Mouse (Mus musculus) embryonic facial prominence, embryonic 14.5 days (tissue): ENCODE results near the gene Mesd. TPM values are rescaled to one million over a fixed set of nuclear protein-coding genes. Genes with fewer than 3 reads are reported as not detected.

ENCODE experiments used
- ATAC-seq: fragments of 200-750 bp; cut with Nextera tagmentation; 2 replicates; pipeline ENCODE4 v1.8.0; 2017; ENCODE audit warnings: low read depth, moderate number of reproducible peaks, moderate TSS enrichment
- DNase-seq: peaks from one replicate; pipeline ENCODE4 v3.0.0-alpha.2; 2015; ENCODE audit warnings: low spot score
- H3K27ac ChIP-seq: fragments of 300-500 bp; sonication (generic); replicated peaks from 2 replicates; pipeline ENCODE4 v1.5.1; 2014; ENCODE audit warnings: low read depth, mild to moderate bottlenecking, low read length, moderate library complexity
- H3K27me3 ChIP-seq: fragments of 300-500 bp; sonication (generic); replicated peaks from 2 replicates; pipeline ENCODE4 v1.6.1; 2014; ENCODE audit warnings: low read length; ENCODE audit not compliant: control insufficient read depth, insufficient read depth
- H3K36me3 ChIP-seq: fragments of 300-500 bp; sonication (generic); 2 replicates; pipeline ENCODE4 v1.6.1; 2014; ENCODE audit warnings: low read length, mixed read lengths; ENCODE audit not compliant: control insufficient read depth, insufficient read depth
- H3K4me1 ChIP-seq: fragments of 300-500 bp; sonication (generic); 2 replicates; pipeline ENCODE4 v1.6.1; 2014; ENCODE audit warnings: antibody characterized with exemption, low read length; ENCODE audit not compliant: control insufficient read depth, insufficient read depth
- H3K4me2 ChIP-seq: fragments of 300-500 bp; sonication (generic); 2 replicates; pipeline ENCODE4 v1.6.1; 2014; ENCODE audit warnings: low read depth, mild to moderate bottlenecking, low read length, moderate library complexity, mixed read lengths
- H3K4me3 ChIP-seq: fragments of 300-500 bp; sonication (generic); 2 replicates; pipeline ENCODE4 v1.5.1; 2014; ENCODE audit warnings: low read depth, mild to moderate bottlenecking, low read length
- H3K9ac ChIP-seq: fragments of 300-500 bp; sonication (generic); 2 replicates; pipeline ENCODE4 v1.6.1; 2014; ENCODE audit warnings: low read depth, mild to moderate bottlenecking, low read length, moderate library complexity, mixed read lengths
- H3K9me3 ChIP-seq: fragments of 300-500 bp; sonication (generic); 2 replicates; pipeline ENCODE4 v1.6.1; 2016; ENCODE audit warnings: low read length; ENCODE audit not compliant: control insufficient read depth
- WGBS: fragments of 180-500 bp; shearing (Covaris S2); extraction: QIAGEN DNeasy Blood & Tissue Kit; methylation state at CpG from one replicate; pipeline ENCODE4 v1.1.7; 2014; 5-methylcytosine and 5-hydroxymethylcytosine counted together
- polyA plus RNA-seq: library from polyadenylated mRNA; unstranded; fragments of >200 nt; fragmentation: Nextera tagmentation; extraction: Ambion mirVana; gene quantifications from 2 replicates; pipeline ENCODE4 v1.2.1, GENCODE M21; 2014

The Mesd gene
- polyA plus RNA-seq, 1 experiment from 2014 or later, result 84.2 TPM

- Histone ChIP-seq H3K4me3 (no peak overlapping the region), H3K9ac (no peak overlapping the region), H3K27me3 (no peaks in the 10 kb centered on the region), H3K4me2 (no peak overlapping the region), H3K27ac (no peak overlapping the region), H3K9me3 (no peaks in the 10 kb centered on the region), H3K4me1 (peaks cover 7% of the 10 kb centered on the region; the same call in 1 of the 2 replicates), H3K36me3 (peaks cover 65% of the 10 kb centered on the region)
- no peak for DNase-seq
- WGBS, result 94% methylated on average over 11 of the region's 11 CpGs
- ATAC-seq, result no peak
These were observed 14.0 kb downstream of the Mesd start for GRCm38 (mm10) chr7:83898267-83898666.

GRCm38 (mm10) chr7:83900519-83900918 lies 16.3 kb downstream of the Mesd start:
- ATAC-seq (no peak), DNase-seq (no peak)
- Histone ChIP-seq H3K4me2 (no peak overlapping the region), H3K4me3 (no peak overlapping the region), H3K27me3 (no peaks in the 10 kb centered on the region), H3K9me3 (no peaks in the 10 kb centered on the region), H3K36me3 (peaks cover 53% of the 10 kb centered on the region), H3K27ac (no peak overlapping the region), H3K4me1 (no peaks in the 10 kb centered on the region), H3K9ac (no peak overlapping the region)
- WGBS, result 76% methylated on average over 3 of the region's 3 CpGs

GRCm38 (mm10) chr7:83901425-83901824 lies 17.2 kb downstream of the Mesd start:
- Histone ChIP-seq H3K27ac (no peak overlapping the region), H3K27me3 (no peaks in the 10 kb centered on the region), H3K4me1 (no peaks in the 10 kb centered on the region), H3K36me3 (peaks cover 44% of the 10 kb centered on the region), H3K9ac (no peak overlapping the region), H3K4me2 (no peak overlapping the region), H3K4me3 (no peak overlapping the region), H3K9me3 (peaks cover 6% of the 10 kb centered on the region)
- ATAC-seq (no peak), DNase-seq (no peak)
- 76% methylated on average over 4 of the region's 4 CpGs for WGBS

- Histone ChIP-seq H3K27me3 (no peaks in the 10 kb centered on the region), H3K27ac (no peak overlapping the region), H3K9me3 (peaks cover 9% of the 10 kb centered on the region), H3K4me1 (no peaks in the 10 kb centered on the region), H3K36me3 (peaks cover 36% of the 10 kb centered on the region), H3K4me3 (no peak overlapping the region), H3K4me2 (no peak overlapping the region), H3K9ac (no peak overlapping the region)
- WGBS, result 74% methylated on average over 5 of the region's 5 CpGs
- ATAC-seq, result no peak
- DNase-seq, result no peak
These were observed 18.3 kb downstream of the Mesd start for GRCm38 (mm10) chr7:83902296-83903145.

GRCm38 (mm10) chr7:83904831-83905230 lies 20.6 kb downstream of the Mesd start:
- WGBS, result 90% methylated on average over 3 of the region's 3 CpGs
- no peak for DNase-seq
- no peaks in the 10 kb centered on the region for H3K4me1 ChIP-seq
- H3K27me3 ChIP-seq, result no peaks in the 10 kb centered on the region
- H3K36me3 ChIP-seq, result peaks cover 13% of the 10 kb centered on the region
- no peak overlapping the region for H3K27ac ChIP-seq
- H3K4me2 ChIP-seq, result no peak overlapping the region
- H3K4me3 ChIP-seq, result no peak overlapping the region
- H3K9ac ChIP-seq, result no peak overlapping the region
- peaks cover 9% of the 10 kb centered on the region for H3K9me3 ChIP-seq
- no peak for ATAC-seq

- no peaks in the 10 kb centered on the region for H3K27me3 ChIP-seq
- H3K27ac ChIP-seq, result no peak overlapping the region
- no peaks in the 10 kb centered on the region for H3K9me3 ChIP-seq
- H3K4me2 ChIP-seq, result no peak overlapping the region
- DNase-seq (no peak), ATAC-seq (no peak)
- H3K9ac ChIP-seq, result no peak overlapping the region
- H3K36me3 ChIP-seq, result no peaks in the 10 kb centered on the region
- H3K4me3 ChIP-seq, result no peak overlapping the region
- 62% methylated on average over 3 of the region's 3 CpGs for WGBS
- H3K4me1 ChIP-seq, result no peaks in the 10 kb centered on the region
These were observed 27.6 kb downstream of the Mesd start for GRCm38 (mm10) chr7:83911909-83912308.

- Histone ChIP-seq H3K9ac (no peak overlapping the region), H3K27ac (no peak overlapping the region), H3K4me1 (no peaks in the 10 kb centered on the region), H3K4me2 (no peak overlapping the region), H3K27me3 (no peaks in the 10 kb centered on the region), H3K36me3 (no peaks in the 10 kb centered on the region), H3K4me3 (no peak overlapping the region), H3K9me3 (no peaks in the 10 kb centered on the region)
- 89% methylated on average over 6 of the region's 6 CpGs for WGBS
- ATAC-seq (no peak), DNase-seq (no peak)
These were observed 29.2 kb downstream of the Mesd start for GRCm38 (mm10) chr7:83913405-83913932.

GRCm38 (mm10) chr7:83913995-83914394 lies 29.7 kb downstream of the Mesd start:
- H3K4me3 ChIP-seq, result no peak overlapping the region
- no peak for ATAC-seq
- H3K9me3 ChIP-seq, result no peaks in the 10 kb centered on the region
- WGBS, result 74% methylated on average over 9 of the region's 9 CpGs
- H3K9ac ChIP-seq, result no peak overlapping the region
- H3K4me2 ChIP-seq, result no peak overlapping the region
- H3K36me3 ChIP-seq, result no peaks in the 10 kb centered on the region
- no peak for DNase-seq
- H3K4me1 ChIP-seq, result no peaks in the 10 kb centered on the region
- no peaks in the 10 kb centered on the region for H3K27me3 ChIP-seq
- H3K27ac ChIP-seq, result no peak overlapping the region

- H3K9me3 ChIP-seq, result no peaks in the 10 kb centered on the region
- ATAC-seq, result no peak
- DNase-seq, result peak; percentile 86
- no peak overlapping the region for H3K4me2 ChIP-seq
- WGBS, result 2% methylated on average over 3 of the region's 3 CpGs
- no peaks in the 10 kb centered on the region for H3K27me3 ChIP-seq
- no peak overlapping the region for H3K27ac ChIP-seq
- no peak overlapping the region for H3K4me3 ChIP-seq
- no peaks in the 10 kb centered on the region for H3K36me3 ChIP-seq
- H3K4me1 ChIP-seq, result no peaks in the 10 kb centered on the region
- H3K9ac ChIP-seq, result no peak overlapping the region
These were observed 30.3 kb downstream of the Mesd start for GRCm38 (mm10) chr7:83914566-83914965.
